Mouse (Mus musculus) regulatory T cell (primary cell): ENCODE results near the gene Ssh2.
"Not testable (repeated sequence)": the region's sequence is repeated elsewhere in the genome, so short reads cannot be mapped to it uniquely, and the experiment has no call there.

Experiments
- in situ Hi-C: fragments of 300-600 bp; cut with MboI, MseI; formaldehyde crosslinking; loops from one replicate; pipeline ENCODE4 v1.15.1; 2025; ENCODE audit warnings: high pct_unique_total_duplicates

Ssh2 gene

DNA sequence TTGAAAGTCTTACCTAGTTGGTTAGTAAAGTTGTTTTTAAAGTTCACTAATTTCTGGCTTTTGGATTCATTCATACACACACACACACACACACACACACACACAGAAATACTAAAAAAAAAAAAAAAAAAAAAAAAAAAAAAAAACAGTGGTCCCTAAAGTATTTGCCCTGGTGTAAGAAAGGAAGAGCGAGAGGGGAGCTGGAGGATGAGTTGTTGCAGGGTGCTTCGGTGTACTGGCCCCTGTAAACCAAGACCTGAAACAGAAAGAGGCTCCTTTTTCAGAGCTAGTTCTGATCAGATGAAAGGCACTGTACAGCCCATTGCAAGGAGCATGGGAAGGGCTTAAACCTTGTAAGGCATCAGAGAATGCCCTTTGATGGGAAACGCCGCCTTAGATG lies 131.2 kb downstream of the Ssh2 start:
- in situ Hi-C loops: no loop called here

GRCm38 (mm10) chr11:77348142-77348741 lies 132.2 kb downstream of the Ssh2 start:
- in situ Hi-C loops: no loop called here

DNA sequence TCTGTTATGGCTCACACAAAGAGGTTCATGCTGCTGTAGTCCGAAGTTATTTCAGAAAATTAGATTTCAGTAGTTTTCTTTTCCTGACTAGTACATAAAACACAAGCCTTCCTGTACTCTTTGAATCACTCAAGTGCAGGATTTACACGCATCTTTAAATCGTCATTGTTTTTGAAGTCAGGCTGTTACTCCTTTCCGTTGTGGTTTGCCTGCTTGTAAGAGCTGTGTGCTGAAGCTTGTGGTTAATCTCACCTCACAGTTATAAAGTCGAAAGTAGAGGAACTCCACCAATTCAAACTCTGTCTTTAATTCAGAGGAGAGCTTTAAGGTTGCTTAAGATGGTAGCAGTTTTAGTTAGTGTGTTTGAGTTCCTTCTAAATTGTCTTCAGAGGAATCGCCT lies 132.9 kb downstream of the Ssh2 start:
- in situ Hi-C loops: no loop called here

DNA sequence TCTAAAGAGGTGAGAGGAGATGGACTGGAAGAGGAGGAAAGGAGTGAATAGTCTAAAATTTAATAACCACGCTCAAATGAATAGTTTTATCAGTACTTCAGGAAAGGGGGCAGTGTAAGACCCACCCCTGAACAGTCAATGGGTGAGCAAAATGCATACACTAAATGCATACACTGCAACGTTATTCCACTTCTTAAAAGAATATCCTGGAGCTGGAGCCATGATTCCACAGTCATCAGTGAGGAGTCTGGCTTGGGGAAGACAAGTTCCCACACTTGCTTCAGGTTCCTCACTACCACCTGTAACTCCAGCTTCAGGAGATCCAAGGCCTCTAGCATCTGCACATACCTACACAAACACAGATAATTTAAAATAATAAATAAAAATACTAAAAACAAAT lies 133.6 kb downstream of the Ssh2 start:
- in situ Hi-C loops: no loop called here

DNA sequence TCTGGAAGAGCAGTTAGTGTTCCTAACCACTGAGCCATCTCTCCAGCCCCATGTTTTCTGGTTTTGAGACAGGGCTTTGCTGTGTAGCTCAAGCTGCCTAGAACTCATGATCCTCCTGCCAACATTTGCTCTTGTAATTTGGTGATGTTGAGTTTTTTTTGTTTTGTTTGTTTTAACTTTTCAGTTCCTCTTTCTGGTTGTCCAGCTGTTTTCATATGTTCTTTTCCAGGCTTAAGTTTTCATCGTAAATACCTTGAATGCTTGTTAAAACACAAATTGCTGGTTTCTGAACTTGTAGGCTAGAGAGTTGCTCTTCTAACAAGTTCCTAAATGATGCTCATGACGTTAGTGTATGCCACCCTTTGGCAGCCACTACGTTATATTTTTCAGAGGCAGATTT lies 139.0 kb downstream of the Ssh2 start:
- in situ Hi-C loops: no loop called here

- in situ Hi-C loops: no loop called here
These were observed 141.8 kb downstream of the Ssh2 start for GRCm38 (mm10) chr11:77357839-77358238.

GRCm38 (mm10) chr11:77363476-77363875 lies 147.4 kb downstream of the Ssh2 start:
- in situ Hi-C loops: no loop called here

DNA sequence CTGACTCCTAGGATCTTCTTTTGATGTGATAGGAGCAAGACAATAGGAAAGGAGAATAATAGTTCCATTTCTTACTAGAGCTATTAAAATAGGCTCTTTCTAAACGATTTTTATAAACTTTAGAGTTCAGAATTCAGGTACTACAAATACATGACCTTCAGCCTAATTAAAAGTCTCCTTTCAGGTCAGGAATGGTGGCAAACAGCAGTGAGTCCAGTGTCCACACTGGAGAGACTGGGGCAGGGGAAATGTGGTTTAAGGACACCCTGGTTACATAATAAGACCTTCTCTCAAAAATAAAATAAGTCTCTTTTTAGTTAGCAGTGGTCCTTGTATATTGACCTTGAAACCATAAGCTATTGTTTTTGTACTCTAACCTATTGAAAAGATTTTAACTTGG lies 148.3 kb downstream of the Ssh2 start:
- in situ Hi-C loops: no loop called here

- in situ Hi-C loops: no loop called here
These were observed 149.8 kb downstream of the Ssh2 start for GRCm38 (mm10) chr11:77365706-77366386.

- in situ Hi-C loops: no loop called here
These were observed 151.6 kb downstream of the Ssh2 start for GRCm38 (mm10) chr11:77367541-77368270.

DNA sequence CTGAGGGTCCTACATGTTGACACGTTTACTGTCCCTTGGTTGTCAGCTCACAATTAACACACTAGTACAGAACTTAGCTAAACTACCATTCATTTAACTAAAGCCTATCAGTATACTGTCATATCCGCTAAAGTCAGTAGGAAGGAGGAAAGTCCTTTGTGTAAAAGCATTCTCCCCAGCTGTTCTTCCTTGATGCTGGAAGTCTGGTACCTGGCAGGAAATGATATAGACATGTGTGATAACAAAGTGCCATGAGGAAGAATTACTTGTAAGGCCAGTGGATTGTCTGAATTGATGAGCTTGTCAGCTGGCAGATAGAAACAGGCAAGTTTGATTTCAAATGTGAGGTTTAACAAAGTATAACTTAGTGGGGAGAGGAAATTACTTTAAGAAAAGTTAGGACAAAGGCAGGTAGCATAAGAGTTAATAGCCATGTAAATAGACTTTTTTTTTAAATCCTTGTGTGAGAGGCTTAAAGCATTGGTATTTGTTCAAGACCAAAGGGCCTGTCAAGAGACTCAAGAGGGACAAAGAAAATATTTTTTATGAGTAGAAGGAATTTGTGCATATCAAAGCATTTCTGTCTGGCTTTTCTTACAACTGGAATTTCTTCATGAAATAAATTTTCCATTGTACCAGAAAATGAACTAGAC lies 153.2 kb downstream of the Ssh2 start:
- in situ Hi-C loops: no loop called here

DNA sequence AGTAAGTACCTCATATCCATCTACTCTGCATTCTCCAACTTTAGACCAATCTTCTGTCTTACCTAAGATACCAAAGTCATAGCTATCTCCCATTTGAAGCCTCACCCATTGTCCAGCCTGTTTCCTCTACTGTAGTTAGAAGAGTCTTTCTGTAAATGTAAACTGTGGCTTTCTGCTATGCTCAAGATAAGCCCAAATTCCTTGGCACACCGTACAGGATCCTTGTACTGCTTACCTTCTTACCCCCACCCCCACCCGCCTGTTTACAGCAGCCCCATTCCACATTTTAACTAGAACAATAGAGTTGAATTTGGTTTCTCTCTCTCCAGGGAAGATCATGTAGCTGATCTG lies 153.7 kb downstream of the Ssh2 start:
- in situ Hi-C loops: no loop called here

- in situ Hi-C loops: no loop called here
These were observed 155.0 kb downstream of the Ssh2 start for GRCm38 (mm10) chr11:77371088-77371487.

DNA sequence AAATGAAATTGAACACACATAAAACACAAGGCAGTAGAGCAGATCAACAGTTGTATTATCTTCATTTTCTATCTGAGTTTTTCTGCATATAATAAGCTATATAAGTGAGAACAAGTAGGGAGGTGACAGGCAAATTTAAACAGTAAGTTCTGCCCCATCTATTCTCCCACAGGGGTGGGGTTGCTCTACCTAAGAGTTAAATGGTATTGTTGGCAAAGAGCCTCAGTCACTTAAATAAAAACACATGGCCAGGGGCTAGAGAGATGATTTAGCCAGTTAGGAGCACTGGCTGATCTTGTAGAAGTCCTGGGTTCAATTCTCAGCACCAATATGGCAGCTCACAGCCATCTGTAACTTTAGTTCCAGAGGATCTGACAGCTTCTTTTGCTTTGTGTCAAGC lies 155.6 kb downstream of the Ssh2 start:
- in situ Hi-C loops: no loop called here

DNA sequence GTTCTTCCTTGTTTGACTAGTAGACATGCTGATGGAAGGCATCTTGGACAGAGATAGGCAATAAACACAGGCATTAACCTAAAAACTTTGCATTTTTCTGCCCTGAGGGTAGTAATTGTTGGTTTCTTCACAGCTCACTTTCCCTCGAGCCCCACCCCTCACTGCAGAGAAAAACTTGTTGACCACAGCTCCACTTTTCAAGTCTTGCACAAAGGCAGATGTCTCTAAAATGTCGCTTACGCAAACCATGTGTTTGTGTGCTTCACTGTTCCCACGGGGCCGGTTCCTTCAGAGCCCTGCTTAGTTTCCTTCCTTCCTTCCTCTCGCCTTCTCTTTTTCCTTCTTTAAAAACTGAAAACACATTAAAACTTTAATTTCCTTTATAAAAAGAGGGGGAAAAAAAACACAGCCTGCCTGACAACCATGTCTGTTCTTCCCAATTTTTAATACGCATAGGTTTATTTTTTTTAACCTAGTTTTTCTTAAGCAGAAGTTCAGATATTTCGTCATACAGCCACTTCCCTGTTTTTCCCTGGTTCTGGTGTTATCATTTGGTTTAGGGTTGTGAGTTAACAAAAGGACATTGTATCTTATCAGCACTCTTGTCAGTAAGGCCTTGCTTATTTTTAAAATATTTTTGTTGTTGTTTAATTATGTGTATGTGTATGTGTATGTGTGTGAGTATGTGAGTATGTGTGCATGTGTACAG lies 156.3 kb downstream of the Ssh2 start:
- in situ Hi-C loops: no loop called here

DNA sequence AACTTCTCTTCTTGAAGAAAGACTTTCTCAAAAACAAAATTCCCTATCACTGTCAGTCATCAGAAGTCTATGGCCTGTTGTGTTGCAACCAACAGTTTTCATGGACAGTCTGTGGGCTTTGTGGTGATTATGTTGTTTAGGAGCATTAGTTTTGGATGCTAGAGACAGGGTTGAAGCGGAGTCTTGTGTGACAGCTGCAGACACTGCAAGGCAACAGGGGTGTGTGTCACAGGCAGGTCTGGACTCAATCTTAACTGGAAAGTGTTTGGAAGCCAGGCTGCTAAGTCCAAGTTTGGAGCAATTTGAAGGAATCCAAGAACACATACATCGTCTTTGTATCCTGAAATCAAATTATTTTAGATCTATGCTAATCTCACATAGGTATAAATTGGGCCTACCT lies 162.5 kb downstream of the Ssh2 start:
- in situ Hi-C loops: no loop called here

GRCm38 (mm10) chr11:77381174-77381573 lies 165.1 kb downstream of the Ssh2 start:
- in situ Hi-C loops: no loop called here

DNA sequence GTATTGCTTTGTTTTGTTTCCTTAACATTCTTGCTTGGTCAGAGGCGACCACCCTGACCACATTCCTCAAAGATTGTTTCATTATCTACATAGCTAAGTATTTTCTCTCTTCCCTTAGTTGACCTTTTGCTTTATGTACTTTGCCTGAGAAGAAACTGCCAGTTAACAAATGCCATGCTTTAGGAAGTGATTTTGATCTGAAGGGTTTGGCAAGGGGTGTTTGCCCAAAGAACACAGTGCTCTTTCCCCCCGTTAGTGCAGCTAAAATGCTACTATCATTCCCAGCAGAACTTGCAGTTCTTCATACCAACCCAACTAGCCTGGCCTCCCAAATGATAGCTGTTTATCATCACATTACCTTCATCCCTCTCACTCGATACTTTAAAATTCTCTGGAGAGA lies 168.1 kb downstream of the Ssh2 start:
- in situ Hi-C loops: no loop called here

DNA sequence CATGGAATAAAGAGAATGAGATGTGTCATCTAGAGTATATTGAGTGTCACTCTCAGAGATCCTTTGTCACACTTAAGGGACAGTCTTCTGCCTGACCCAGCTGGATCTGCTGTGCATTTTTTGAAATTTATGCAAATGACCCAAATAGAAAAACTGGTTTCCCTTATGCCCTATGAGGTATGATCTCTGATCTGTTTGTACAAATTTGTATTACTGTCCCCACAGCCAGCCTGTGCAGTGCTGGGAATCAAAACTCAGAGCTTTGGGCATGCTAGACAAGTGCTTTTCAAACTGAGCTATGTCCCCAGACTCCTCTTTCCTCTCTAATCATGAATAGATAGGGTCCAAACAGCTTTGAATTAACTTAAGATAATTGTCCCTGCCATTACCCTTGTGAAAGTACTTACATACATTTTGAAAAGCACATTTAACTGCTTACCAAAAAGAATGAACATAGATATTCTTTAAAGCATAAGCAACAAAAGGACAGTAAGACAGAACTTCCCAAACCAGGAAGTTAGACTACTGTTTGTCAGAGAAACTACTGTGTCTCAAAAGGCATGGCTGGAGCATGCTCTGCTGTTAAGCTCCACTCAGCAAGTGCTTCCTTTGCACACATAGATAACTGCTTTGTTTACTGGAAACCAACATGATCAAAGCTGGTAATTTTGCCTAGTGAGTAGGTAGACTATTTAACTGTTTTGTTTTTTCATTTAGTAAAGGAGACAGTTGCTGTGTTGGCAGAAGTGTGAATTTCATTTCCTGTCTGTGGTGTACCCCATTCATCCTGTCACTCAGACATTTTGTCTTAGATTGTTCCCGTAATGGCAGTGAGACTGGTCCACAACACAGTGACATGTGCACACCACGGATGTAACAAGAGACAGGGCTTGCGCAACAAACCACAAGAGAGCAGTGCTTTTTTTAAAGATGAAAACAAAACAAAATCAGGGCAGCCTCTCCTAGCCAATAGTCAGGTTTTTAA lies 169.9 kb downstream of the Ssh2 start:
- in situ Hi-C loops: no loop called here

DNA sequence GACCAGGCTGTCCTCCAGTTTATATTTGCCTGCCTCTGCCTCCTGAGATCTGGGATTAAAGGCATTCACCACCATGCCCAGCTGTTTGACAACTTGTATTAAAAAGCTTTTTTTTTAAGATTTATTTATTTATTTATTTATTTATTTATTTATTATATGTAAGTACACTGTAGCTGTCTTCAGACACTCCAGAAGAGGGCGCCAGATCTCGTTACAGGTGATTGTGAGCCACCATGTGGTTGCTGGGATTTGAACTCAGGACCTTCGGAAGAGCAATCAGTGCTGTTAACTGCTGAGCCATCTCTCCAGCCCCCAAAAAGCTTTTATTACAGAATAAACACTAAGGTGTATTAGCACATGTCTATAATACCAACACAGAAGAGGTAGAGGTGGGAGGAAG lies 172.1 kb downstream of the Ssh2 start:
- in situ Hi-C loops: not testable (repeated sequence)

GRCm38 (mm10) chr11:77395539-77395938 lies 179.5 kb downstream of the Ssh2 start:
- in situ Hi-C loops: no loop called here
